Mouse (Mus musculus) stomach, embryonic 14.5 days (tissue): ENCODE results near the gene Duxbl3. TPM values are rescaled to one million over a fixed set of nuclear protein-coding genes. Genes with fewer than 3 reads are reported as not detected.
"Not testable (repeated sequence)": the region's sequence is repeated elsewhere in the genome, so short reads cannot be mapped to it uniquely, and the experiment has no call there.

Experiments used
- ATAC-seq: fragments of 200-750 bp; cut with Nextera tagmentation; 2 replicates; pipeline ENCODE4 v1.8.0; 2017; ENCODE audit warnings: low read depth, moderate TSS enrichment; ENCODE audit not compliant: insufficient number of reproducible peaks, insufficient read depth, low FRiP score
- H3K27ac ChIP-seq: fragments of 300-500 bp; sonication (generic); 2 replicates; pipeline ENCODE4 v1.5.1; 2014; ENCODE audit warnings: mild to moderate bottlenecking, low read length, moderate library complexity, mixed read lengths
- H3K27me3 ChIP-seq: fragments of 300-500 bp; sonication (generic); 2 replicates; pipeline ENCODE4 v1.6.1; 2014; ENCODE audit warnings: low read length, control low read depth, mixed read lengths; ENCODE audit not compliant: control insufficient read depth, insufficient read depth
- H3K36me3 ChIP-seq: fragments of 300-500 bp; sonication (generic); 2 replicates; pipeline ENCODE4 v1.6.1; 2014; ENCODE audit warnings: mild to moderate bottlenecking, control low read depth, low read length, moderate library complexity, mixed read lengths; ENCODE audit not compliant: control insufficient read depth, insufficient read depth
- H3K4me1 ChIP-seq: fragments of 300-500 bp; sonication (generic); 2 replicates; pipeline ENCODE4 v1.6.1; 2014; ENCODE audit warnings: low read length, control low read depth, mixed read lengths; ENCODE audit not compliant: control insufficient read depth, insufficient read depth
- H3K4me2 ChIP-seq: fragments of 300-500 bp; sonication (generic); replicated peaks from 2 replicates; pipeline ENCODE4 v1.6.1; 2014; ENCODE audit warnings: low read depth, low read length, control low read depth
- H3K4me3 ChIP-seq: fragments of 300-500 bp; sonication (generic); 2 replicates; pipeline ENCODE4 v1.5.1; 2014; ENCODE audit warnings: low read depth, low read length, control low read depth
- H3K9ac ChIP-seq: fragments of 300-500 bp; sonication (generic); replicated peaks from 2 replicates; pipeline ENCODE4 v1.6.1; 2014; ENCODE audit warnings: low read depth, mild to moderate bottlenecking, control low read depth, low read length, moderate library complexity, mixed read lengths
- H3K9me3 ChIP-seq: fragments of 300-500 bp; sonication (generic); 2 replicates; pipeline ENCODE4 v1.6.1; 2016; ENCODE audit warnings: low read depth, low read length, control low read depth; ENCODE audit not compliant: control insufficient read depth
- WGBS: fragments of 180-500 bp; shearing (Covaris S2); extraction: QIAGEN DNeasy Blood & Tissue Kit; methylation state at CpG from one replicate; pipeline ENCODE4 v1.1.7; 2014; 5-methylcytosine and 5-hydroxymethylcytosine counted together
- polyA plus RNA-seq: library from polyadenylated mRNA; unstranded; fragments of >200 nt; fragmentation: Nextera tagmentation; extraction: Ambion mirVana; gene quantifications from 2 replicates; pipeline ENCODE4 v1.2.1, GENCODE M21; 2014

Gene Duxbl3
- polyA plus RNA-seq, result 0.41 and 0.78 TPM in 2 replicates

DNA sequence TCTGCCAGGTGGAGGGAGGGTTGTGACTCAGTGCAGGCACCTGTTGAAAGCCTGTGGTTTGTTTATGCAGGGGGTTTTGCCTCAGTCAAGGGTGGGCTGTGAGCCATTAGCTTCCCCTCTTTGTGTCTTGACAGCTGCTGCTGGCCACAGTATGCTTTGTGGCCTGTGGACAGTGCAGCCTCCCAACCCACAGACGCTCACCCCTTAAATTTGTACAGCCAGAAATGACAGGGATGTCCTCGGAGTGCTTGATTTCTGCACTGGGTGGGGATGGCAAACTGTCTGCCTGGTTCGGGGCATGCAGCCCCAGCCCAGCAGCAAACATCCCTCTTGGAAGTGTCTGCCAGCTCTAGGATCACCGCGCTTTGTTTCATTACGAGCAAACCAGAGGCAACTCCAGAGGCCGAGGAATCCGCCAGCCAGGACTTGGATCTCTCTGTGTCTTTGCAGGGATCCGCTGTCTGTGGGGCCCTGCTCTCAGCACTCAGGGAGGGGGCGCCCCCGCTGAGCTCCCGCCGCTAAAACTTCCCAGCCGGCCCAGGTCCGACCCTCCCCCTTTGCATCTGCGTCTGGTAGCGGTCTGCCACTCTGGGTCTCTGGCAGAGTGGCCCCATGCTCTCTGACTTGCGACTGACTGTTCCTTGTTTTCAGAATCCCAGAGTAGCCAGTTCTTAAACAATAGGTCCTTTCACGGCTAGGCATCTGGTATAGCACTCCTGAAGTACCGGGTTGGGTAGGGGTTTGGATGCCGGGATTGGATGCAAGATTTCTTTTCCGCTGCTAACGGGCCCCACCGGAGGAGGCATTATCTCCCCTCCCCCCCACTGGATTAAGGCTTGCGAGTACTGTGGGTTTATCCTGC lies at the start of gene Duxbl3:
Gene Duxbl3, plus strand, starts transcription at position 207 of the 862 bp plus-strand sequence.
- H3K9ac ChIP-seq, H3K4me2 ChIP-seq, H3K27me3 ChIP-seq, H3K9me3 ChIP-seq, H3K36me3 ChIP-seq, H3K27ac ChIP-seq, H3K4me3 ChIP-seq, H3K4me1 ChIP-seq: not testable (repeated sequence)
- WGBS, result no CpG with 5 or more reads among the region's 25 CpGs
- ATAC-seq, result peak; percentile 76; the same call in 1 of the 2 replicates

GRCm38 (mm10) chr14:26216233-26217000 lies 41.3 kb upstream of the Duxbl3 start:
- H3K27ac ChIP-seq, H3K4me2 ChIP-seq, H3K9me3 ChIP-seq, H3K9ac ChIP-seq, H3K4me1 ChIP-seq, H3K4me3 ChIP-seq, H3K27me3 ChIP-seq, H3K36me3 ChIP-seq: not testable (repeated sequence)
- no CpG with 5 or more reads among the region's 5 CpGs for WGBS
- ATAC-seq, result peak; percentile 61; the same call in 1 of the 2 replicates

DNA sequence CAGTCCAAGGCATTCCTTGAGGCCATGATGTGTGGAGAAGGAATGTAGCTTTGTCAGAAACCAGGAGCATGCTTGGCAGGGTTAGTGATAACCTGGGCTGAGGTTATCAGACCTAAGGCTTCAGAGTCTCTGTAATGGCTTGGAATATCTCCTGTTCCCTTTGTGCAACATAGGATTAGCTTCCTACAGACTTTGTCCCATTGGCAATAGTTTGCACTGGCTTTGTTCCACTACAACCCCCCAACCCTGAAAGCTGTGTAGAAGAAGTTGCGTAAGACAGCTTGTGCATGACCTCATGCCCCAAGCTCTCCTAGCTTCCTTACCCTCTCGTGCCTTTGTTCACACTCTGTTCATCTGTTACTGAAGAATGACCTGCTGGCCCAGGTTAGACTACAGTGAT lies 20.6 kb upstream of the Duxbl3 start:
- H3K4me2 ChIP-seq, H3K27ac ChIP-seq, H3K9me3 ChIP-seq, H3K4me3 ChIP-seq, H3K4me1 ChIP-seq, H3K27me3 ChIP-seq, H3K9ac ChIP-seq, H3K36me3 ChIP-seq, ATAC-seq: not testable (repeated sequence)
- WGBS, result no CpG with 5 or more reads among the region's 2 CpGs

- not testable (repeated sequence) for H3K4me3 ChIP-seq, H3K9me3 ChIP-seq, H3K4me2 ChIP-seq, ATAC-seq, H3K9ac ChIP-seq, H3K4me1 ChIP-seq, H3K27me3 ChIP-seq, H3K36me3 ChIP-seq, H3K27ac ChIP-seq
- WGBS, result no CpG with 5 or more reads among the region's 6 CpGs
Observed at GRCm38 (mm10) chr14:26258729-26259128, 967 bp downstream of the Duxbl3 start.

- H3K4me2 ChIP-seq, result not testable (repeated sequence)
- no CpG with 5 or more reads among the region's 2 CpGs for WGBS
Observed at GRCm38 (mm10) chr14:26286737-26287136, 29.0 kb downstream of the Duxbl3 start.

DNA sequence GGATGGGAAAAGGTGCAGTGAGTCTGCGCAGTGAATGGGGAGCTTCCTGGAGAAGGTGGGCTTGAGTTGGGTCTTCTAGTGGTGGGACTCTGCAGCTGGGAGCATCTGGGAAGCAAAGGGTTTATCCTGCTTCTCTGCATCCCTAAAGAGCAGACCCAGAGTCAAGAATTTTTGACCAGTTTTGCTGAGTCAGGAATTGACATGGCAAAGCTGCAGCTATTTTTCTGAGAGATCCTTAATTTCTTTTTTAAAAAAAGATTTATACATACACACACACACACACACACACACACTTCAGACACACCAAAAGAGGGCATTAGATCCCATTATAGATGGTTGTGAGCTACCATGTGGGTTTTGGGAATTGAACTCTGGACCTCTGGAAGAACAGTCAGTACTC lies 36.1 kb downstream of the Duxbl3 start:
- Histone ChIP-seq H3K9me3 (no peaks in the 10 kb centered on the region), H3K27me3 (no peaks in the 10 kb centered on the region), H3K27ac (no peak overlapping the region), H3K36me3 (no peaks in the 10 kb centered on the region), H3K4me2 (no peak overlapping the region), H3K4me1 (no peaks in the 10 kb centered on the region), H3K4me3 (no peak overlapping the region), H3K9ac (no peak overlapping the region)
- ATAC-seq, result no peak
- WGBS, result 100% methylated on average over 1 of the region's 1 CpGs

More at GRCm38 (mm10) chr14:26286737-26287136, 29.0 kb downstream of the Duxbl3 start:
- not testable (repeated sequence) for H3K27ac ChIP-seq, H3K27me3 ChIP-seq, H3K9ac ChIP-seq, H3K4me3 ChIP-seq, H3K36me3 ChIP-seq, H3K9me3 ChIP-seq, H3K4me1 ChIP-seq
- ATAC-seq, result peak; percentile 53; the same call in 1 of the 2 replicates

DNA sequence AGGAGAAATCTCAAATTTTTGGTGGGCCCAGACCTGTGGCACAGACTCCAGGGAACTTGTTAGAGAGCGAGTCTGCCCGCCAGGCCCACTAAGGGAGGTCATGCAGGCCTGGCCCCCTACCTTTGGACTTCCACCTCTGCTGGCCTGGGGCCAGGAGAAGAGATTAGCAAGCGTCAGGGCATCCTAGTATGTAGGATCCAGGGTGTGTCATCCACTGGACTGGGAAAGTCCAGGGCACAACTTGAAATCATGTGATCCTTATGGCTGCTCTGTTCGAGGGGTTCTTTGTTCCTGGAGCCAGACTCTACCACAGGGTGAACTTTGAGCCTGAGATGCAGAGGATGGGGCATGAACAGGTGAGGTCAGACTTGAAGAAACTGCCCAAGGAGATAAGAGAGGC lies 39.3 kb downstream of the Duxbl3 start:
- Histone ChIP-seq H3K4me2 (no peak overlapping the region), H3K27me3 (no peaks in the 10 kb centered on the region), H3K9me3 (no peaks in the 10 kb centered on the region), H3K27ac (no peak overlapping the region), H3K9ac (no peak overlapping the region), H3K4me3 (no peak overlapping the region), H3K36me3 (no peaks in the 10 kb centered on the region), H3K4me1 (no peaks in the 10 kb centered on the region)
- 64% methylated on average over 4 of the region's 4 CpGs for WGBS
- ATAC-seq, result no peak

GRCm38 (mm10) chr14:26297484-26297883 lies 39.7 kb downstream of the Duxbl3 start:
- 66% methylated on average over 5 of the region's 5 CpGs for WGBS
- Histone ChIP-seq H3K27ac (no peak overlapping the region), H3K9ac (no peak overlapping the region), H3K9me3 (no peaks in the 10 kb centered on the region), H3K4me3 (no peak overlapping the region), H3K4me2 (no peak overlapping the region), H3K4me1 (no peaks in the 10 kb centered on the region), H3K27me3 (no peaks in the 10 kb centered on the region), H3K36me3 (no peaks in the 10 kb centered on the region)
- ATAC-seq, result no peak
